Mouse (Mus musculus) liver, adult (tissue): ENCODE measurements around the gene Tjp3.

ENCODE experiments used
- GATA4 ChIP-seq: IDR thresholded peaks from 2 replicates; pipeline ENCODE4 v1.6.1; 2014; ENCODE audit warnings: mild to moderate bottlenecking, low read length; ENCODE audit not compliant: insufficient replicate concordance

Tjp3 gene

DNA sequence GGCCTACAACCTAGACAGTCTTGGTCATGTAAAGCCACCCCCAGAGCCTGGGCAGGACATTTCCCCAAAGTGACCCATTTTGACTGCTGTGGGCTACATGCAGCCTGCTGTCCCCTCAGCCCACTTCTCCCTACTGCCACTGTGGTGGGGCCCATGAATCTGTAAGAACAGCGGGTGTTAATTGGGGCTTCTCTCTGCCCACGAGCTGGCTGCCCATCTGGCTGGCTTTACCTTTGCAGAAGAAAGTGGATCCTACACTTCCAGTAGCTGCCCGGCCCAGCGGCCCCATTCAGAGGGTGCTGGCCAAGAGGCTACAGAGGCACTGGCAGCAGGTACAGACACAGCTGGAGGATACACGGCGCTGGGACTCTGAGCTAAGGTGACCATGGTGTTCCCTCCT lies 46.2 kb downstream of the Tjp3 start:
- TF ChIP-seq GATA4 = no peak

DNA sequence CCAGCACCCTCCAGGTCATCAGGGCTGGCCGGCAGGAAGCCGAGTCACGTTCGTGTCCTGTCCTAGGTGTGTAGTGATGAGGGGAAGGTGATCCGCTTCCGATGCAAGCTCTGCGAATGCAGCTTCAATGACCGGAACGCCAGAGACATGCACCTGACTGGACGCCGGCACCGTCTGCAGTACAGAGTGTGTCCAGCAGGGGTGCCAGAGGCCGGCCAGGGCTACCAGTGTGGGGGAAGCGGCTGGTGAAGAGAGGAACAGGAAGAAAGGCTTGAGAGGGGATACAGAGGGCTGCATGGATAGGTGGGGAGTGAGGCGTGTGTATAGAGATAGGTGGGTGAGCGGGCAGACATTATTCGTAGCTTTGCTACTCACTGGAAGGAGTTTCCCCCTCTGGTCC lies 46.8 kb downstream of the Tjp3 start:
- TF ChIP-seq GATA4 = no peak

DNA sequence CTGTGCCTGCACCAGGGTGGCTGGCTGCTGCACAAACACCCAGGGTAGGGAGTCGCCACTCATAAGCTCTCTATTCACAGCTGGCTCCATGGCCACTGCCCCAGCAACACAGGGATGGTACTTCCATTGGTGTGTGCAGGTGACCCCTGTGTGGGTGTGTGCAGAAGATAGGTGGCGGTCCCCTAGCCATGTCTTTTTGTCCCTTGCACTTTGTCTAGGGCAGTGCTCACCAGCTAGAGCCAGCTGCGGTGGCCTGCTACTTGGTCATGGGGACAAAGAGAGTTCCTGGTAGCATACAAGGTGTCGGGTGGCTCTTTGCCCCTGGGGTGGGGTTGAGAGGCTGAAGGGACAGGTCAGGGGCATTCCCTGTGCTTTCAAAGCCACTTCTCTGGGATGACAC lies 47.2 kb downstream of the Tjp3 start:
- TF ChIP-seq GATA4 = no peak

DNA sequence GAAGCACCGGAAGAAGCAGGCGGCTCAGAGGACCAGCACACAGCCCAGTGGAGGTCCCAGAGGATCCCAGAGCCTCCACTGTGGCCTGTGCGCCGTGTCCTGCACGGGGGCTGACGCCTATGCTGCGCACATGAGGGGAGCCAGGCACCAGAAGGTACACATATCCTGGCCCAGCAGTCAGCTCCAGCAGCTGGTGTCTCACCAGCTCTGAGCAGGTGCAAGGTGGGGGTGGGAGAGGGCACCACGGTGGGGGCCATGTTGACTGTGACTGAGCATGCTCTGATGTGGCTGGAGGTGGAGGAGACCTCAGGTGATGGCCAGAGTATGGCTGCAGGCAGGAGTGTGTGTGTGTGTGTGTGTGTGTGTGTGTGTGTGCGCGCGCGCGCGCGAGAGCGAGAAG lies 49.4 kb downstream of the Tjp3 start:
- no peak for TF ChIP-seq GATA4

DNA sequence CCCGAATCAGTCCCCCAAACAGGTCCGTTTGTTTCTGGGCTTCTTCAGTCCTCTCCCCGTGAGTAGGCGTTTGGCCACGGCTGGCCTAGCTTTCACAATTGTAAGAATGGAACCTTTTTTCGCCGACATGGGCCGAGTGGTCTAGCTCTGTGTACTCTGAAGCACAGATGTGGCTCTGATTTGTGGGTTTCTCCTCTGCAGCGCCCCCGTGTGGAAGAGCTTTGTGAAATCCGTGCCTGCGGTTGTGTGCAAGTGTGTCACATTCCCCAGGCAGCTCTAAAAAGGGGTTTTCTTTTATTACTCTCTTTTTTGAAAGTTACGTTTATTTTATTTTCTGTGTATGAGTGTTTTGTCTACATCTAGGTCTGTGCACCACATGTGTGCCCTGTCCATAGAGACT lies 50.5 kb downstream of the Tjp3 start:
- no peak for TF ChIP-seq GATA4

DNA sequence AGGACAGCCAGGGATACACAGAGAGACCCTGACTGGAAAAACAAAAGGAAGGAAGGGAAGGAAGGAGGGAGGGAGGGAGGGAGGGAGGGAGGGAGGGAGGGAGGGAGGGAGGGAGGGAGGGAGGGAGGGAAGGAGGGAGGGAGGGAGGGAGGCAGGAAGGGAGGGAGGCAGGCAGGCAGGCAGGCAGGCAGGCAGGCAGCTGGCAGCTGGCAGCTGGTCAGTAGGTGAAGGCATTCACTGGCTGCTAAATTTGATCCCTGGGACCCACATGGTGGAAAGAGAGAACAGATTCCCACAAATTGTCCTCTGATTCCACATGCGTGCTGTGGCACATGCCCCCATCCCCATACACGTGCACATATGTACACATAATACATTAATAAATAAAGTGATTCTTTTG lies 52.8 kb downstream of the Tjp3 start:
- TF ChIP-seq GATA4 = no peak

DNA sequence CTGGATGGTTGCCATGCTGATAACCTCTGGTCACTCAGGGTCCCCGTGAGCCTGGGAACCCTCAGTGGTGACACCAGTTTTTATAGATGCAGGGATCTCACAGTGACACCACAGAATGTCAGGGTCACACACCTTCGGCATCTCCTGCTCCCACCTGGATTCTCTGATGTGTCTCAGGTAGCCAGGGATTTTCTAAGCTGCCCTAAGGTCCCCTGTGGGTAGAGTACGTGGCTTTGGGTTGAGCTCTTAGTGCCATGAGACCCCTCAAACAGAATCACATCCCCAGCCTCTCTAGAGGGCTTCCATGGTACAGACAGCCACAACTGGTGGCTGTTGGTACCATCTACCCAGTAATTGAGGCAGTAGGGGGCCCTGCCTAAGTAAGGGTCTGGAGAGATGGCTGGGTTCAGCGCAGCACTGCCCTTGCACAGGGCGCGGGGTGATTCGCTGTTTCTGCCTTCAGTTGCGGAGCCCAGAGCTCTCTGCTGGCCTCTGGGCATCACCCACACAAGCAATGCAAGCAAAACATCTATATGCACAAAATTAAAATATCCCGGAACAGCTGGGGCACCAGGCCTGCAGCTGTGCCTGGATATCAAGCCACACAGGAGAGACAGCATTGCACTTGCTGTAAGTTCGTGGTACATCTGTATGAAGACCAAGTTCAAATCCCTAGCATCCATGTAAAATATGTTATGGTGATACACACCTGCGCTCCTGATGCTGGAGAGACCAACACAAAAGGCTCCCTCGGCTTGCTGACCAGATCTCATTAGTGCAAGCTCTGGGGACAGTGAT lies 54.7 kb downstream of the Tjp3 start:
- no peak for TF ChIP-seq GATA4

DNA sequence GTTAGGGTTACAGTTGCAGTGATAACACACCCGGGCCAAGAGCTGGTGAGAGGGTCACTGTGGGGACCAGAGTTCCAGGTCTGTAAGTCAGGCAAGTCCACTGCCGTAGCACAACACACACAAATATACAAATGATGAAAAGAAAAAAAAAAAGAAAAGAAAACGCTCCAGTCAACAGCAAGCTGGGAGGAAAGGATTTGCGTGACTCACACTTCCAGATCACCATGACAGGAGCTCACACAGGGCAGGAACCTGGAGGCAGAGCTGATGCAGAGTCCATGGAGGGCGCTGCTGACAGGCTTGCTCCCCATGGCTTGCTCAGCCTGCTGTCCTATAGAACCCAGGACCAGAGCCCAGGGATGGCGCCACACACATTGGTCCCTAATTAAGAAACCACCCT lies 57.2 kb downstream of the Tjp3 start:
- no peak for TF ChIP-seq GATA4

DNA sequence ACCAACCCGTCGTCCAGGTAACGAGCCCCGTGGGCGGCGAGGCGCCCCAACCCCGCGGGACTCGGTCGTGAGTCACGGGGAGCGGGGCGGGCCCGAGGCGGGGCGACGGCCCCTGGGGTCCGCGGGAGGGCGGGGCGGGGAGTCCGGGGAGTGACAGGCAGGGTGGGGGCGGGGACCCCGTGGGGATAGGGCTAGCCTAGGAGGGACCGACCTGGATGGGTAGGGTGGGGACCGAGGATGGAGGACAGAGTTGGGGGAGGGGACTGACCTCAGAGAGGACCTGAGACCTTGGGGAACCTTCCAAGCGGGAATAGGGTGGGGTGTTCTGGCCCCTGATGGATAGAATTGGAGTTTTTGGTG lies 58.2 kb downstream of the Tjp3 start:
- TF ChIP-seq GATA4 = no peak

DNA sequence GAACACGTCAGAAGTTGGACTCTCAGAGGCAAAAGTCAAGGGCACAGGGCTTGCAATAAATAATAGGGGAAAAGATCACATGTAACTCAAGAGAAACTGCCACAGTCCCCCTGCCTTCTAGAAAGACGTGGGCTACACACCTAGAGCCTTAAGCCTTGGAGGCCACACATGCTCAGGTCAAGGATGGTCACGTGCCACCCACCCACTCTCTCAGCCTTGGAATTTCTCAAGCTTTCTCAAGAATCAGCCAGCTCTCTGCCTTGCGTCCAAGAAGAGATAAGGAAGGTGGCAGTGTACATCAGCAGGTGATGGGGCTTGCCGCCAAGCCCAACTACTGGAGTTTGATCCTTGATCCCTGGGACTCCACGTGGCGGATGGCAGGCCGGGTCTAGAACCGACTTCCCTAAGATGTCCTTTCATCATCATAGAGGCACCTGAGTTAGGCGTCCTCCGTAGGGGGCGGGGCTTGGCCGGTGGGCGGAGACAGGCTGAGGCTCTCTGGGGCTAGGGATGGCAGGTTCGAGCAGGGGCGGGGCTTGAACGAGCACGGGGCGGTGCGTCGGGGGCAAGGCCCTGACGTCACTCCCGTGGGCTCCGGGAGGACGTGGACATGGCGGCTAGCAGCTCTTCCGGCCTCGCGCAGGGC lies 58.7 kb downstream of the Tjp3 start, which contains the start of gene Zfr2:
Zfr2 (plus strand) TSS at position 576 of the 646 bp plus-strand sequence.
- peak; percentile 37; the same call in 1 of the 2 replicates for TF ChIP-seq GATA4

DNA sequence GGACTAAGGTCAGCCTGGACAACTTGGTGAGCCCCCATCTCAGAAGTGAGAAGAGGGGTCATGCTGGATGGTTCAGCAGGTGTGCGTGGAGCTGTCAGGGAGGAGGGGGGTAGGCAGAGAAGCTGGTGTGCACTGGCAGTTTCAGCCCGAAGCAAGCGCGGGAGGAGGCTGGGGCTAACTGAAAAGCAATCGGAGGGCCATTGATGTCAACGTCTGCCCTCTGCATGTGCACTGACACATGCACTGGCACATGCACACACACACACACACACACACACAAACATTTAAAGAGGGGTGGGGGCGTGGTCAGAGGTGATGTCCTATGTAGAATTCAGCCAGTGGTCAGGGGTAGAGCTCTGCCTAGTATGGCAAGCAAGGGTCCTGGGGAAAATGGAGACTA lies 59.9 kb downstream of the Tjp3 start:
- TF ChIP-seq GATA4 = no peak

DNA sequence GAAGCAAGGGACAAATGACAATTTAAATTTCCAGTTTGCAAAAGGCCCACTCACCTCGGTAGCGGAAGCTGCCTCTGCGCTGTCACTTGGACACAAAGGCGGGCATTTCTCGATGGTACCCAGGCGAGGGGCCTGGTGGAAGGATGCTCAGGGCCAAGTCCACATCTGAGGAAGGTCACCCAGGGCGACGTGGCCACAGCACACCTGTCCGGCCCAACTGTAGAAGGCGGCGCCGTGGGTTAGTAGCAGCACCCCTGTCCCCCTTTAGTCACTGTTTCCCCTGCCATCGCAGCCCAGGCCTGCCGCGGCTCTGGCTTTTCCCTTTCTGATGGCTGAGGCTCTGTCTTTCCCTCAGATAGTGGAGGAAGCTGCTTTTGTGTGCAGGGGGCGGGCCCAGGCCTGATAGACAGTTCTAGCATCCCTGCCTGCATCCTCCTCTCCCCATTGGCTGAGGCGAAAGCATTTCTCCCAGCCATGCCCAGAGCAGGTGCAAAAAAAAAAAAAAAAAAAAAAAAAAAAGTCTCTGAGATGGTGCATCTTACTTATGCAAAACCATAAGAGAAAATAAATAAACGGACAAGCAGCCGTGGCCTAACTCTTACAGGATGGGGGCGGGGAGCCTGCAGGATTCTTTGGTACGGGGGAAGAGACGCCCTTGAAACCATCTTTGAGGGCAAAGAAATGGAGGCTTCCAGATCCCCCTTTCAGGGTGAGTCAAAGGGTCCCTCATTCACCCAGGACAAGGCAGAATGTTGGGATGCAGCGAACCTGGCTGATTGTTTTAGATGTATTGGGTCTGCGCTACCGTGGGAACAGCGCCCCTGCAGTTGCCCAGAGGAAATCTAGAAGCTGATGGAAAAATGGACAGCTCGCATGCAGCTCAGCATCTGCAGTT lies 60.7 kb downstream of the Tjp3 start, which contains the start of gene Atcay:
Atcay (minus strand) TSS at position 396 of the 895 bp plus-strand sequence.
- TF ChIP-seq GATA4 = no peak

DNA sequence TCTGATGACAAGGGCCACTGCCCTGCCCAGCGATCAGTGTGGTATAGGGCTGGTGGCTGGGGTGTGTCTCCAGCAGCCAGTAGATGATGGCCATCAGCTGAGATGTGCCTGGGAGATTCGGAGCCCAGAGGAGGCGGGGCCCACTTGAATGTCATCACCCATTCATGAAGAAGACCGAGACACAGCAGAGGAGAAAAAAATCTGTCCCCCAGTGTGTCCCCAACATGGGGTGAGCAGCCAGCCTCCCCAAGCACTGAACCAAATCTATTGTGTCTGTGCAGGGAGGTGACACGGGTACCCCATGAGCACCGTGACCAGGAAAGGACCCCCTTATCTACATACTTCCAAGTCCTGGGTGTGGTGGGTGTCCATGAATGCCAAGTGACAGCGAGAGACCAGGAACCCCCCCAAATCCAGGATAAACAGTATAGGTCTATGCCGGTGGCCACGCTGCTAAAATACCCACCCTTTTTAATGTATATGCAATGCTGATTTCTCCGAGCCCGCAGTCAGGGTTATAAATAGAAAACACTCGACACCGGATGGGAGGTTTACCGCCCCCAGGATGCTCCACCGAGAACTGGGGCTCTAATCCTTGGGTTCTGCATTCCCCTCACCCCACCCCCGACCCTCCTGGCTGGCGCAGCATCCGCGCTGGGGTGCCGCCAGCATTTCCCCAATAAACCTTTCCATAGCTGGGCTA lies 61.5 kb downstream of the Tjp3 start:
- TF ChIP-seq GATA4 = no peak
